Mouse (Mus musculus) natural killer cell, adult 2 months (primary cell): ENCODE results near the gene Prss1.
"Not testable (repeated sequence)": the region's sequence is repeated elsewhere in the genome, so short reads cannot be mapped to it uniquely, and the experiment has no call there.

Experiments
- DNase-seq, 2 experiments: peaks; one replicate each; pipeline ENCODE4 v3.0.0; 2022; ENCODE audit warnings: low spot score in 2 of 2

The Prss1 gene

DNA sequence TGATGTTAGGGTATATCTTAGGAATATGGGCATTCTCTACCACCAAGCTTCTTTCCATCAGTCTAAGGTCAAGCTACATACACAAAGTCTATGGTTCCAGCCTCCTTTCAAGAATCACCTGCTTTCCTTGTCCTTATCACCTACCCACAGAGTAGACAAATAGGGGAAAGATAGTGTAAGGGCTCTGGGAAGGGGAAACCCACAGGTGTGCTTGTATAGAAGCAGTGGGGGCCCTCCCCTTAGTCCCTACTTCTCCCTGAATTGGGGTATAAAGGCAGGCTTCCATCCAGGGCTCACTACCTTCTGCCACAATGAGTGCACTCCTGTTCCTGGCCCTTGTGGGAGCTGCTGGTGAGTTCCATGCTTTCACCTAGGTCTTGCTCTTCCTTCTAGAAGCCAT lies at the start of gene Prss1:
TSS of gene Prss1 (plus strand) at position 301 of the 400 bp plus-strand sequence.
- DNase-seq, result not testable (repeated sequence)

DNA sequence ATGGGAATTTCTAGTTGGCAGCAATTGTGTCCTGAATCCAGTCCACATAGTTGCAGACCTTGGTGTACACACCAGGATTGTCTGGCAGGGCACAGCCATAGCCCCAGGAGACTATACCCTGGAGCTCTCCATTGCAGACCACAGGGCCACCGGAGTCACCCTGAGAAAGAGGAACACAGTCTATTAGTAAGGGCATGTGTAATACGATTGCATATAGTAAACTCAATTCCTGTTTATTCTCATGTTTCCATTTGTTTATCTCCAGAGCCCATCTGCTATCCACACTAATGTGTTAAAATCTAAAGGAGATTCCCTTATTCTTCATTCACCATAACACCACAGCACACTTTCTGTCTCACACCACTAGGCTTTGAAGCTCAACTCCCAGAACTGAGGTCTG lies 16.5 kb upstream of the Prss1 start:
- not testable (repeated sequence) for DNase-seq

DNA sequence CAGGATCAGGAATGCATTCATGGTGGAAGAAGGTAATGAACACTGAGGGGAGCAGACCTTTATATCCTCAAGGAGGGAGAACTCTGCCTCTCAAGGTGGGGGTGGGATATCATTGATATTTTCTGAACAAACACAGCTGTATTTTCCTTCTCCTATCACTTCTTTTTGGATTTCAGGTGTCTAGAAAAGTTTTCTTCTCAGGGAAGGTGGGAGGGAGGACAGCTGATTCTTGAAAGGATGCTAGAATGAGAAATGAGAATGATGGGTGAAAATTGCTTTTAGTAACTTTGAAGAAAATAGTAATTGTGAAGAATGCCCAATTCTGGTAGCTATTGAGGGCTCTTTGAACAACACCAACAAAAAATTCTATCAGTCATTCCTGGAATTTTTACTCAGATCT lies 12.7 kb upstream of the Prss1 start, which contains the start of gene Gm10334:
TSS of gene Gm10334 (minus strand) at position 101 of the 400 bp plus-strand sequence.
- not testable (repeated sequence) for DNase-seq

DNA sequence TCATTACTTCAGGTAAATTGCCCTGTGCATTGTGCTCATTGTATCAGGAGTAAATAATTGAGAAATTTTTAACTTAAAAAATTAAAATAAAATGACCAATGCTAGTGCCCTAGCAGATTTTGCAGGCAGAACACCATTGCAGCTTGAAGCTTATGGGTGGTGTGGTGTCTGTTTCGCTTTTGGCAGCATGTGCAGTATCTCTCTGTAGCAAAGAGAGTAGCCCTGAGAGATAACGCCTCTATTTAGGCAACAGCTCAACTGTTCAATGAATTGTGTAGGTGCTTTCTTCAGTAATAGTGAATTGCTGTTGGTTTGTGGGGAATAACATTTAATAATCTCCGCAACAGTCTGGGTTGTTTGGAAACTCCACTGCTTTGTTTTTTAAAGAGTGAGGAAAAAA lies 40.6 kb downstream of the Prss1 start:
- no peak for DNase-seq

DNA sequence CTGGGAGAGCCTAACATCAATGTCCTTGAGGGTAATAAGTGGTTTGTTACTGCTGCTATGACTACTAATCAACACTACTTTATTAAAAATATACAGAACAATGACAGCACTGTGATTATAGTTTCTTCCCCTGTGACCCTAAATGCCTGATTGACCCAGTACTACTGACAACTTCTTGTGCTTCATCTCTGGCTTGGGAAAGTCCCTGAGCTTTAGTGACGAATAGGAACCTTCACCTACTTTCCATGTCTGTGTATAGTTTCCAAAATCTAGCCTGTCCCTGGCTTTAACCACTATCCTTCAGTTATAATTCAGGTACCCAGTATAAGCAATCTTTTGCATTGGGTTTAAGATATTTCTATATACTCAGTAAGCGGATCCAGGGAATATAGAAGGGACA lies 46.2 kb downstream of the Prss1 start:
- no peak for DNase-seq

DNA sequence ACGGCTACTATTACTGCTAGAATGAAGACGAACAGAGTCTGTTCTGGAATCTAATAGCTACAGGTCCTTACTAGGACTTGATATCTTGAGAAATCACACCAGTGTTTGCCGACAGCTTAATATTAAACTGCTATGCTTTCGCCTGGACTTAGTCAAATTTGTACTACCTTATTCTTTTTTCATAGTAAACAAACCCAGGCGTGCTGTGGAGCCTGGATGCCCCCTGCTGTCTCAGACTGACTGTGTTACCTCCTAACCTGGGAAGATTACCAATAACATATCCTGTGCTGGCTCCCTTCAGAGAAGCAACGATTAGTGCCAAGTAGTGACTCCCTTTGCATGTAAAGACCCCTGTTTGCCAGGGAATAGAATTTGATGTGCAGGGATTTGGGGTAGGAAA lies 46.6 kb downstream of the Prss1 start:
- DNase-seq, result no peak
